Mouse (Mus musculus) thymus, postnatal 25 days (tissue): ENCODE measurements around the gene Tmprss12.
"Not testable (repeated sequence)": the region's sequence is repeated elsewhere in the genome, so short reads cannot be mapped to it uniquely, and the experiment has no call there.

Source experiments
- DNase-seq: peaks from one replicate; pipeline ENCODE4 v3.0.0; 2022

Gene Tmprss12

DNA sequence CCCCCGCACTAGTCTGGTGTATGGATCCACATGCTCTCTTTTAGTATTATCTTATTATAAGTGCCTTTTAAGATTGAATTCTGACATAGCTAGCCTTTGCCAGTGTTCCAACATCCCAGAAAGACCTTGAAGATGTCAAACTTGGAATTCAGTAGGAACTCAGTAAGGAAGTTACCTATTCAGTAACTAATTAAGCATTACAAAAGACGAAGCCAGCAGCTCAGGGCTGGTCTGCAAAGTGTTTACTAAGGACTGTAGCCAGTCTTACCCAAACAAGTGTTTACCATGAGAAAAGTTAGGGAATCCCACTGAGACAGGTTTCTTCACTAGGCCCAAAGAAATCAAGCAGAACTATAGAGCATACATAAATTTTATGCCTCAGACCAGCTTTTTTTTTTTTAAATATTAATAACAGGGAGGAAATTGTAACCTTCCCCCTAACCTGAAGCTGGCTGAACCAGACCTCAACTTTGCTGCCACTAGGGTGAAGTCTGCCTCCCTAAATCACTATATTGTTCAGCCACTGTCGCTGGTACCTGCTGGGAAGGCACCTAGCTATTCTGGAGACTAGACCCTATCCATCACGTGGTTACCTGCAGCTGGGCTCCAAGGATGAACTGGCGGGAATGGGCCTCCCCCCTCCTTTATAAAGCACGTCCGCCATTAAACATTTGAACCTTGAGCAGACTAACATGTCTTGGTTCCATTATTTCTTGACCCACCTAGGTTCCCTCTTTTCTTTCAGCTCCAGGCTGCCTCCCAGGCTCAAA is 5.7 kb upstream of the Tmprss12 start:
- DNase-seq: no peak

DNA sequence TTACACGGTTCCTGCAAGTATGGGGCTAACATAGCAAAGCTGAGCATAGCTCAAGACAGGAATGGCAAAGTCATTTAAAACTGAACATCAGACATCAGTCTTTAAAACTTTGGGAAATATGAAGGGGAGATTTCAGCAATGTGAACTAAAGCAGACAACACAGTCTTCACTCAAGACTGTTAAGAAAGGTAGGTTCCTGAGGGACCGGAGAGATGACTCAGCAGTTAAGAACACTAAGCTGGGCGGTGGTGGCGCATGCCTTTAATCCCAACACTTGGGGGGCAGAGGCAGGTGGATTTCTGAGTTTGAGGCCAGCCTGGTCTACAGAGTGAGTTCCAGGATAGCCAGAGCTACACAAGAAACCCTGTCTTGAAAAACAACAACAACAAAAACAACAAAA is 4.2 kb upstream of the Tmprss12 start:
- DNase-seq: no peak

DNA sequence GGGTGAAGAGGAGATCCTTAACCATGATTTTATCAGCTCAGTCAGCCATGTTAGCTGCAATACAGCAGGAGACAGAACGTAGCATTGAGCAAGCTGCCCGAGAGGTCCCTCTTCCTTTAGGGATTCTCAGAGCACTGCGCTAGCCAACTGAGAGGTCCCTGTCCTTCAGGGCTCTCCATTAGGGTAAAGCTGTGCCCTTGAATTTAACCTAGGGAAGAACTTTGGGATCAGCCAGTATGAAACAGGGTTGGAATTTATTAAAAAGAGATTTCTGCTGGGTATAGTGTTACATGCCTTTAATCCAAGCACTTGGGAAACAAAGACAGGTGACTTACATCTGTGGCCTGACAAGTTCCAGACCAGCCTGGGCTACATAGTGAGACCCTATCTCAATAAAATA is 3.1 kb upstream of the Tmprss12 start:
- no peak for DNase-seq

DNA sequence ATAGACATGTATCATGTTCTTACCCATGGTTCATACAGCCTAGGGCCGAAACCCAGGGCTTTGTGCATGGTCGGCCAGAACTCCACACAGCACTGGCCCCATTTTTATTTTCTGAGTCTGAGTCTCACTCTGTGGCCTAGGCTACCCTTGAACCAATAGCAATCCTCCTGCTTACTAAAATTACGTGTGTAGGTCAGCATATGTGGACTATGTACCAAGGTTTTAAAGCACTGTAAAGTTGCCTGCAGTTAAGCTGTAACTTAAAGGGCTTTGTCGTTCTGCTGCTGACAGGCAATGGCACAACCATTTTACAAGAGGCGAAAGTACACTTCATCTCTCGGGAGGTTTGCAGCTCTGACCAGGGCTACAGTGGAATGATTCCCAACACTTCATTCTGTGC is 8.3 kb downstream of the Tmprss12 start:
- DNase-seq: no peak

DNA sequence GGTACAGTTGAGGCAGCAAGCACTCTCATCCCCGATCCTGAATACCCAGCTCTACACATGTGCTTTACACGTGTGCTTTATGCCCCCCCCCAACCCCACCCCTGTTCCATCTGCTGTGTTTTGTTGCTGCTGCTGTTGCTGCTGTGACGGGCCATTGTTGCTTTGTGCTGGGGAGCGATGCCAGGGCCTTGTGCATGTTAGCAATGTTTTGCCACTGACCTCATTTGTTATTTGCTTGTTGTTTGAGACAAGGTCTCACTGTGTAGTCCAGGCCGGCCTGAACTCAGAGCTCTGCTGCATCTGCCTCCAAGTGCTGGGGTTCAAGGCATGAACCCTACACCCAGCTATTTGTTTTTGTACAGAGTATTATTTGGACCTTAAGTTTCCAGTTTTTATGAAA is 10.2 kb downstream of the Tmprss12 start:
- no peak for DNase-seq

DNA sequence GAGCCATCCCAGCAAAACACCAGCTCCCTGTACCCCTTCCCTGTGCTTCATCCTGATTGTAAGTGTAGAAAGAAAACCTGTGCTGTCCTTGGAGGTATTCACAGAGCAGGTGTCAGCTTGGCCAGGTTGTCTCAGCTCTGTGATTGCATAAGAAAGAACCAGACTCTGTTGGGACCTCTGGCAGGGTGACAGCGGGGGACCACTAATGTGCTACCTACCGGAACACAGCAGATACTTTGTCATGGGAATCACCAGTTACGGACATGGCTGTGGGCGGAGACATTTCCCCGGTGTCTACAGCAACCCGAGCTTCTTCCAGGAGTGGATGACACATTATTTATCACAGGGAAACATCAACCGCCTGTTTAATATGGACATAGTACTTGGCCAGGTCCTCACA is 11.7 kb downstream of the Tmprss12 start:
- no peak for DNase-seq

DNA sequence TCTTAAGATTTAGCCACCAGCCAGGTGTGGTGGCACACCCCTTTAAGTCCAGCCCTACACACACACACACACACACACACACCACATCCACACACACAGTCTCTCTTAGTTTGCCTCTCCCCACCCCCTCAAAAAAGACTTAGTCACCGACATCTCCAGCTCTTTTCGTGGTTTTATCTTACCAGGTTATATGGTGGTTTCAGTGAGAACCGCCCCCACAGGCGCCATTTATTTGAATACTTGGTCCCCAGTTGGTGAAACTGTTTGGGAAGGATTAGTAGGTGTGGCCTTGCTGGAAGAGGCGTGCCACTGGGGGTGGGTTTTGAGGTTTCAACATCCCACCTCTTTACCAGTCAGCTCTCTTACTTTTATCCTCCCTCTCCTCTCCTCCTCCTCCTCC is 17.2 kb downstream of the Tmprss12 start:
- no peak for DNase-seq

DNA sequence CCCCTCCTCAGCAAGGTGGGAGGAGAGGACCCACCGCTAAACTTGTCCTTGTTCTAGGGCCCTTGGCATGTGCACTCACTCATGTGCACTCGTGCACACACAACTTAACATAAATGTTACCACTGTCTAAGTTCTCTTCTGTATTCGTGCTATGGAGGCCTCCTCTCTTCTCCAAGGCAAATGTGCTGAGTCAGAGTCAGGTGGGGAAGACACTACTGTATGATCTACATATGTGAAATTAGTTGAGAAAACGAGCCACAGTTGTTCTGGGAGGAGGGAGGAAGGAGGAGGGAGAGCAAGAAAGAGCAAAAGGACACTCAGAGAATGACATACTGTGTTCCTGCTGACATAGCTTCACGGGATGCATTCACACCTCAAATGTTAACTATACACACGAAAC is 19.9 kb downstream of the Tmprss12 start:
- no peak for DNase-seq

DNA sequence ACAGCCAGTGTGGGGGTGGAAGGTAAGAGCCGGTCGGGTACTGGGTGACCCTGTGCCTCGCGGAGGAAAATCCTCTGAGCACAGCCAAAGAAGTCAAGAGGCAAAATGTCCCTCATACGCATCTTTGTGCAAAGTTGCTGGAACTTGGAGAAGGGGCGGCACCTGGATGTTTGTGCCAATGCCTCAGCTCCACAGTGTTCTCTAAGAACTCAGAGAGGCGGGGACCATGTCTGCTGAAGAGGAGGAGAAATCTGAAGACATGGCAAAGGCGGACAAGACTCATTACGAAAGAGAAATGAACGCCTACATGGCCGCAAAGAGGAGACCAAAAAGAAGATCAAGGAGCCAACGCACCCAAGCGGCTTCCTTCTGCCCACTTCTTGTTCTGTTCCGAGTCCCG is 20.9 kb downstream of the Tmprss12 start:
- no peak for DNase-seq

DNA sequence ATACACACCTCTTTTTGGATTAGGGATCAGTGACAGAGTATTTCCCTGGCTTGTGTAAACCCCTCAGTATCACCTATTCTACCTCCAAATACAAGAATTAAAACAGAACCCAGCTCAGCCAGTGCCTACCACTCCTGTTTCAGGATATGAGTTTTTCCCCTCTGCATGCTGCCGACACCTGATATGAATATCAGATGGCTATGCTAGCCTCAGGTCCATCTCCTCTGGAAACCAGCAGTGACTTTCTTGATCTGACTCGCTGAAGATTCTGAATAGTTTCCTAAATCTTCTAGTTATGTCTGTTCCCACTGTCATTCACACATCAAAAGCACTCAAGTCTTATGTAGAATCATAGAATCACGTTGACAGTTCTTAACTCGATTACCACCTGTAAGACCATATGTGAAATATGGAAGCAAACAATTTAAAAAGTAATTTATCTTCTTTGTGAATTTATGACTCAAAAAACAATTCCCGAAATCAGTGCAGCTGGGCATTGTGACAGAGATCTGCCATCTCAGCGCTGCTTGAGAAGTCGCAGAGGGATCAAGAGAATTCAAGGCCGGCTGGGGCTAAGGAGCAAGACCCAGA is 22.9 kb downstream of the Tmprss12 start:
- DNase-seq: no peak

DNA sequence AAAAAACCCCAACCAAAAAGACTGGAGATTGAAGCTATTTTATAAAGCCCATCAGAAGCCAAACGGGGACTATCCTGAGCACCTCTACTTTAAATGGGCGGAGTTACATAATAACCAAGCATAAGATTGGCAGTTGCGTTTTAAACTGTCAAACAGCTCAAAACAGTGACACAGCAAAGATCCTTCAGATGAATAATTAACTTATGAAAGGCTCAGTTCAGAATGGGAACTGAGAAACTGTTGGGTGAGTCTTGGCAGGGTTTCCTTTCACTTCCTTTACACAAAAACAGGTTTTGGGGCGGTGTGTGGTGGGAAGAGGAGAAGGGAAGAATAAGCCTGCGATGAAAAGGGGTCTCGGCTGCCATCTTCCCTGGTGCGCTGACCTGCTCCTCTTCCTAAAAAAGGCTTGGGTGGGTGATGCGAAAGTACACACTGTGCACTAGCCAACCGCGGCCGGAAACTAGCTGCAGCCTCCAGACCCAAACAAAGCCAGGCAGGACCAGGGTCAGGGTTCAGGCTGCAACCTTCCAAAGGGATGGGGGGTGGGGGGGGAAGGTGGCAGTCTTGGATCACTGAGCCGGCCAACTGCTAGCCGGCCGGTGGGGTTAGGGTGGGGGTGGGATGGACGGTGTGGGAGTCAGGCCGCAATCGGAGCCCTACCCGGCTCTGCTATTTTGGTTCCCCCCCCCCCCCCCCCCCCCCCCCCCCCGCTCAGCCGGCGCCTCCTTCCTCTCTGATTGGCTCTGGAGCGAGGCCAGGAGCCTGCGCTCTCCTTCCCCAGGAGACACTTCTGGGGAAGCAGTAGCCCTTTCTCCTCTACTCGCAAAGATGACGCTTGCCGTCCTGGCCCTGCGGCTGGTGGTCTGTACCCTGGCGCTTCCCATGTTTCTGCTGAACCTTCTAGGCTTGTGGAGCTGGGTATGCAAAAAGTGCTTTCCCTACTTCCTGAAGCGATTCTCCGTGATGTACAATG is 23.7 kb downstream of the Tmprss12 start, which contains the start of gene Mettl7a1:
Mettl7a1 (plus strand) TSS at position 122 of the 973 bp plus-strand sequence.
- DNase-seq: peak; percentile 62

DNA sequence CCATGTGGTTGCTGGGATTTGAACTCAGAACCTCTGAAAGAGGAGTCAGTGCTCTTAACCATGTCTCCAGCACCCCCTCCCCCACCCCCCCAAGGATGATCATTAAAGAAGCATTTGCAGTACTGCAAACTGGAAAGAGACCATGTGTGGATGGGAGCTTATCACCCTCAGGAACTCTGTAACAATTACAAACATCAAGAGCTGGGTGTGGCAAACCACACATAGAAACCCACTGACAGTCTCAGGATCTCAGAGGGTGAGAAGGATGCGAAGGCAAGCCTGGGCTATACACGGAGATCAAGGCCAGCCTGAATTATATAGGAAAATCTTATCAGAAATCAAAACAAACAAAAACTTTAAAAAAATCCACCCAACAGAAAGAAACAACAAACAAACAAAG is 25.6 kb downstream of the Tmprss12 start:
- DNase-seq: no peak

DNA sequence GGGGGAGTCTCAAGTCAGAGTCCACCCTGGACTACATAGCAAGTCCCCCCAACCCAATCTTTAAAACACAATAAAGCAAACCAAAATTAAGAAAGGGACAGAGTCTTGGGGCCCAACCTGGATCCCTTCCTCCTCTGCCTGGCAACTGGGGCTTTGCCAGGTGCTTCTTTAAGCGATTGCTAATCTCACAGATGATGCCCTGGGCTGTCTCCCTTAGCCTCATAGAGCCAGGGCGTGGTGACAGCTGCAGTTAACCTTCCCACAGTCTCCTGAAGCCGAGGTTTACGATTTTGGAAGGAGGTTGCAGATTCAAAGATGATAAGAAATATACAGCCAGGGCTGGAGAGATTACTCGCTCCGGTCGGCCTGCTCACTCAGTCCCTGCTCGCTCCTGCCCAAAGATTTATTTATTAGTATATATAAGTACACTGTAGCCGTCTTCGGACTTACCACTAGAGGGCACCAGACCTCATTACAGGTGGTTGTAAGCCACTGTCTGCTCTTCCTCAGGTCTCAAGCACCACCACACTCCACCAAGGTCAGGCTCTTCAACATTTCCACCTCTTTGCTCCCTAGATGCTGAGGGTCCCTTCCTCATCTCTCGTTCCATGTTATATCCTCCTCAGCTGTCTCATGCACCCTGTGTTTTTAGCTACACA is 26.9 kb downstream of the Tmprss12 start:
- peak; percentile 24 for DNase-seq

DNA sequence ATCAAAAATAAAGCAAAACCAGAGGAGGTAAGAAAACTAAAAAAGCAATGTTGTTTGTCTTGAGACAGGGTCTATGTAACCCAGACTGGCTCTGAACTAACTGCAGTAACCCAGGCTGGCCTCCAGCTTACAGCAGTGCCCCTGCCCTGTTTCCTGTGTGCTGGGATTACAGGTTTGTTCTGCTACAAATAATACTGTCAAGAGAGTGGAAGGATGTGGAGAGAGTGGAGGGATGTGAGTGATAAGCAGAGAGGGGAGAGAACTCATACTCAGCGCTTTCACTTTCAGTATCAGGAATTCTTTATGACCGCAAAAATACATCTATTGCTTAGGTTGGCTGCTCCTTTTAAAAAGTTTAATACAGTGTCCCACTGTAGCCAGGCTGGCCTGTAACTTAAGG is 31.7 kb downstream of the Tmprss12 start:
- DNase-seq: no peak

DNA sequence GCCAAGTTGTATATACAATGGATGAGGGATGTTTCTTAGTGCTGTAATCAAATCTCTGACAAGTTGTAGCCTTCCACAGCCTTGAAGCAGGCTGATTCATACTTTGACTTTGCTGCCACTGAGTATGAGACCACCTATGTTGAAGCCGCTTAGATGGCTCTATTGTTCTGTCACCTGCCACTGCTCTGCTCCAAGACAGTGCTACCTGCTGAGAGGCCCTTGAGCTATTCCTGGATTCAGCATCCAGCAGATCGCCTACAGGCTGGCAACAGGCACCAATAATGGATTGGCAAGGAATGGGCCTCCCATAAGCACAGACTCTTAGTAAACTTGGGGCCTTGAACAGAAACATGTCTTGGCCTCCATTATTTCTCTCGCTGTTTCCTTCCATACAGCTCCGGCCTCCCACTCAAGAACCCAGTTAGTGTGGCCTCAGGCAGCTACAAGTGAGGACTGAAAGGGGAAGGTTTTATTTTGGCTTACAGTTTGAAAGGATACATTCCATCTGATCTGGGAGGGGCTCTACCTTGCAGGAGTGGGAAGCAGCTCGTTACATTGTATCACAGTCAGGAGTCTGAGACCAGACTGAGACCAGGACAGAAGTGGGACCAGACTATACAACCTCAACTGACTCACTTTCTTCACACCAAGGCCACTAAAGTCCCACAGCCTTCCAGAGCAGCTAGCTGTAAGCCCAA is 34.0 kb downstream of the Tmprss12 start:
- DNase-seq: no peak

DNA sequence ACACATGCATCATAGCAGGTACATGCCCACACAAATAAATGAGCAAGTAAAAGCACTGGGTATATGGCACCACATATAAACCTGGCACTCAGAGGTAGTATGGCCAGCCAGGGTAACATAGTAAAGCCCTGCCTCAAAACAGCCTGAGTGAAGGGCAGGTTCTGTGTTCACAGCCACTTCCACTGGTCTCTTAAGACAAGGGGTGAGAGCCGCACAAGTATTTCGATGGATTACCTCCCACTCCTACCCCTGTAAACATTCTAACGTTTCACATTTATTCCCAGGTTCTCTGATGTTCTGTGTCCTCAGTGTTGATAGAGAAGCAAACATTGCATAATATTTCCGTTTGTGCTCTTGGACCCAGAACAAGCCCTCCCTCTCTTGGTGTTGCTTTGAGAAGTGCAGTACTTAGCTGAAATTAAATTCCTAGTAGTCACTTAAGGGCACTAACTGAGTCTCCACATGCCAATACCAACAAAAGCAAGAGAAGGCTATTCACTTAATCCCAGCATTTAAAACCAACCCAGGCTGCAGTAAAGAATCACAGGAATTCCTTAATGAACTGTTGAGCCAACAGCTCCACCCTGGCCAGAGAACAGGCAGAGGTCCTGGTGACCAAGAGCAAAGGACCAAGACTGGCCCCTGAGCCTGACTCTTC is 37.5 kb downstream of the Tmprss12 start:
- not testable (repeated sequence) for DNase-seq

DNA sequence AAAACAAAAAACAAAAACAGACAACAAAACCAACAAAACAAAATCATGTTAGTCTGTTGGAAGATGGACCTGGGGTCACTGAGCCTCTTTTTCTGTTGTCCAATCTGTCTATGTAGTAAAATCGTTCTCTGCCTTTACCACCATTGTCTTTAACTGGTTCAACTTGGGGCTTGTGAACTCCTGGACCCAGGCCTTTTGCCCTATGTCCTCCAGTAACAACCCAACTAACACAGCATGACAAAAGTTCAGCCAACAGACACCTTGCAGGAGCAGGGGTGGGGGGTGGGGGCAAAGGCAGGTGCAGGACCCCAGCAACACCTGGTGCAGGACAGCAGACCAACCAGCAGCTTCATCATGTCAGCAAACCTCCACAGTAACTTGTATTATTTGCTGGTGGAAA is 39.2 kb downstream of the Tmprss12 start:
- no peak for DNase-seq

DNA sequence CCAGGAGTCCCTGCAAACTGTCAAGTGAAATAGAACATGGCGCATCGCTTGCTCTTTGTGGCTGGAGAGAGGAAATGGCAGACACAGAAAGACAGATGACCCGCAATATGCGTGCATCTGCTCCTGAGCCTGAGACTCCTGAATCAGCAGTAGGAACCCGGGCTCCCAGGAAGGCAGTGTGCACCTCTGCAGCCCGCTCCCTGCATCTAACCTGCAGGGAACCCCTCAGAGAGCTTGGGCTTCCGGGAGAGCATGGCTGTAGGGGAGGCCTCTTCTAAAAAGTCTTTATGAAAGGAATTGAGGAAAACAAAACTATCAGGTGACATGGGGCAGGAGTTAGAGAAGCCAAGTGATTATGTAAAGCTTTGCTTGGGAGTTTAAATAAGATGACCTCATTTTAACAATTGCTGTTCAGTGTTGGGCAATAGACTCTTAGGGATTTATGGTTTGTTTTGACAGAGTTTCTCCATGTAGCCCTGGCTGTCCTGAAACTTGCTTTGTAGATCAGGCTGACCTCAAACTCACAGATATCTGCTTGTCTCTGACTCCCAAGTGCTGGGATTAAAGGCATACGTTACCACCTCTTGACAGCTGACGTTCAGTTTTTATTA is 39.8 kb downstream of the Tmprss12 start:
- no peak for DNase-seq

DNA sequence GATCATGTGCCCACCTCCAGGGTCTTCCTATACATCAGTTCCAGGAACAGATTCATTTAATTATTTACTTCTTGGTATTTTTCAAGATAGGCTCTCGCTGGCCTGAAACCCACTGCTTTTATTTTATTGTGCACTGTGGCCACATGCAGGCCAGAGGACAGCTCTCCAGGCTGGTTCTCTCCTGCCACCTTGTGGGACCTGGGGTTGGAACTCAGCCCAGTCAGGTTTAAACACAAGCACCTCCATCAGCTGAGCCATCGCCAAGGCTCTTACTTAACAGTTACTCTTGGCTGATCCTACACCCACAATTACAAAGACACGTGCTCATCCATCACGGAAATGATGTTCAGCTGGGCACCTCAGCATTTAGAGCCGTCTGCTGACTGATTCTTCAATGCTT is 40.5 kb downstream of the Tmprss12 start:
- DNase-seq: no peak

DNA sequence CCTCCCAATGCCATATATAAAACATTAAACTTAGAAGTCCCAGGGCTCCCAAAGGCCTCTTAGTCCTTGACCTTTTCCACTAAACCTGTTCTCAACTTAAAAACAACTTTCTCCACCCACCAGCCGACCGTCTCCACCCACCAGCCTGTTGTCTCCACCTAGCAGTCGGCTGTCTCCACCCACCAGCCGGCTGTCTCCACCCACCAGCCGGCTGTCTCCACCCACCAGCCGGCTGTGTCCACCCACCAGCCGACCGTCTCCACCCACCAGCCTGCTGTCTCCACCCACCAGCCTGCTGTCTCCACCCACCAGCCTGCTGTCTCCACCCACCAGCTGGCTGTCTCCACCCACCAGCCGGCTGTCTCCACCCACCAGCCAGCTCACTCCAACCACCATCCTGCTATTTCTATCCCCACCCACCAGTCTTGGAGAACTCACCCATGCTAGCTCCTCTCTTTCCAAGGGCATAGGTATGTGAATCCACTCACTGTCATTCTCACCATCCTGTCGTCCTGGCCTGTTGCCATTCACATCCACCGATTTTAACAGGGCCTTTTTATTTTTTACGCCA is 43.5 kb downstream of the Tmprss12 start:
- no peak for DNase-seq

DNA sequence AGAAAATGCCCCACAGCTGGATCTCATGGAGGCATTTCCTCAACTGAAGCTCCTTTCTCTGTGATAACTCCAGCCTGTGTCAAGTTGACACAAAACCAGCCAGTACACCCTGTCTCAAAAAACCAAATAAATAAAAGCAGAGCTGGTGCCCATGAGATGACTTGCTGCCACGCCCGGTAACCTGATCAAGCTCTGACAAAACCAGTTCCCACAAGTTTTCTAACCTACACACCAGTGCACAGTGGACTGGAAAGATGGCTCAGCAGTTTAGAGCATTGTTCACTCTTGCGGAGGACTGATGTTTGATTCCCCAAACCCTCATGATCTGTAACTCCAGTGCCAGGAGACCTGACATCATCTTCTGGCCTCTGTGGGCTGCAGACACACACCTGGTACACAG is 44.6 kb downstream of the Tmprss12 start:
- DNase-seq: no peak
